Mouse (Mus musculus): ENCODE data around the gene Gm3402. TPM values are rescaled to one million over a fixed set of nuclear protein-coding genes. Genes with fewer than 3 reads are reported as not detected.
A peak's percentile ranks its signal among the peaks of the same experiment; 100 is the strongest.
"Not testable (repeated sequence)": the region's sequence is repeated elsewhere in the genome, so short reads cannot be mapped to it uniquely, and the experiment has no call there.

Gene Gm3402
- total and polyA plus RNA-seq, 3 experiments = not detected

GRCm38 (mm10) chr5:146471821-146472220, 42.1 kb upstream of the Gm3402 start:
- in situ Hi-C loops (cut with MboI; ENCODE audit: low pct_ligation_motif_present, low pct_unique_long_range_greater_than_20kb, low sequenced_read_pairs) (loop anchor here (10.0 to 25.0 kb wide), 2 partner anchors 137 to 285 kb away; partner anchors contain the start of gene 1700001J03Rik), dilution Hi-C loops (cut with MboI; ENCODE audit: extremely low pct_ligation_motif_present, extremely low pct_unique_long_range_greater_than_20kb, low sequenced_read_pairs) (no loop called here)
- DNase-seq (ENCODE audit: extremely low read depth) = peak; percentile 35
- H3K27me3 ChIP-seq (replicated peaks) = peaks cover 73% of the 10 kb centered on the region
- no peak overlapping the region for H3K4me3 ChIP-seq (replicated peaks in 1 of 3; ENCODE audit: low read depth in 2 of 3, low read length in 2 of 3, poor library complexity in 1 of 3)
- H3K9ac ChIP-seq (ENCODE audit: insufficient read depth, low read depth) = no peak overlapping the region
- H3K4me2 ChIP-seq (ENCODE audit: insufficient read depth, low read depth, poor library complexity, severe bottlenecking) = peak overlapping the region; percentile 22
- H3K79me2 ChIP-seq (replicated peaks; ENCODE audit: control insufficient read depth, extremely low read depth, insufficient read depth, poor library complexity, severe bottlenecking) = no peaks in the 10 kb centered on the region
- H3K36me3 ChIP-seq (replicated peaks in 1 of 2; ENCODE audit: control insufficient read depth in 1 of 2, insufficient read depth in 1 of 2, low read length in 1 of 2) = no peaks in the 10 kb centered on the region
- H3K9me3 ChIP-seq (replicated peaks; ENCODE audit: low read length) = no peaks in the 10 kb centered on the region
- H3K27ac ChIP-seq (ENCODE audit: insufficient read depth, low read depth) = no peak overlapping the region
- peaks cover 2% of the 10 kb centered on the region in 2 experiments; a peak in 2 of 4 replicates for H3K4me1 ChIP-seq (ENCODE audit: control insufficient read depth in 1 of 2, insufficient read depth in 2 of 2)
- TF ChIP-seq KAT2A (IDR thresholded peaks at IDR 0.05; ENCODE audit: insufficient replicate concordance, low read length) (no peak), MYC (IDR thresholded peaks at IDR 0.05; ENCODE audit: low read depth, low read length) (peak; percentile 86; the same call in 1 of the 2 replicates), BHLHE40 (IDR thresholded peaks at IDR 0.05; ENCODE audit: low read depth, low read length) (peak; percentile 33; the same call in 1 of the 2 replicates), NRF1 (IDR thresholded peaks at IDR 0.05; ENCODE audit: low read depth, low read length) (peak; percentile 74), MAX (IDR thresholded peaks at IDR 0.05; ENCODE audit: low read length) (peak; percentile 85), MAFK (IDR thresholded peaks at IDR 0.05; ENCODE audit: insufficient replicate concordance, low read length) (no peak), IRF4 (IDR thresholded peaks at IDR 0.05; ENCODE audit: low read depth, low read length) (peak; percentile 85), MXI1 (IDR thresholded peaks at IDR 0.05; ENCODE audit: low read depth, low read length) (peak; percentile 48)

GRCm38 (mm10) chr5:146479564-146479963, 34.4 kb upstream of the Gm3402 start:
- DNase-seq (ENCODE audit: extremely low read depth) = peak; percentile 2
- dilution Hi-C loops (cut with MboI; ENCODE audit: extremely low pct_ligation_motif_present, extremely low pct_unique_long_range_greater_than_20kb, low sequenced_read_pairs) = not testable (repeated sequence)

GRCm38 (mm10) chr5:146481665-146482064, 32.3 kb upstream of the Gm3402 start, which contains the start of gene Gm6408:
Gene Gm6408, plus strand, starts transcription at chr5:146481965.
- H3K9me3 ChIP-seq (replicated peaks; ENCODE audit: low read length); H3K27me3 ChIP-seq (replicated peaks); H3K27ac ChIP-seq (ENCODE audit: insufficient read depth, low read depth); H3K9ac ChIP-seq (ENCODE audit: insufficient read depth, low read depth); H3K4me3 ChIP-seq (replicated peaks in 1 of 3; ENCODE audit: low read depth in 2 of 3, low read length in 2 of 3, poor library complexity in 1 of 3); H3K36me3 ChIP-seq (replicated peaks in 1 of 2; ENCODE audit: control insufficient read depth in 1 of 2, insufficient read depth in 1 of 2, low read length in 1 of 2); H3K4me1 ChIP-seq (ENCODE audit: control insufficient read depth in 1 of 2, insufficient read depth in 2 of 2); DNase-seq (ENCODE audit: extremely low read depth); H3K4me2 ChIP-seq (ENCODE audit: insufficient read depth, low read depth, poor library complexity, severe bottlenecking); dilution Hi-C loops (cut with MboI; ENCODE audit: extremely low pct_ligation_motif_present, extremely low pct_unique_long_range_greater_than_20kb, low sequenced_read_pairs); H3K79me2 ChIP-seq (replicated peaks; ENCODE audit: control insufficient read depth, extremely low read depth, insufficient read depth, poor library complexity, severe bottlenecking); in situ Hi-C loops (cut with MboI; ENCODE audit: low pct_ligation_motif_present, low pct_unique_long_range_greater_than_20kb, low sequenced_read_pairs): not testable (repeated sequence)

More at GRCm38 (mm10) chr5:146479564-146479963, 34.4 kb upstream of the Gm3402 start:
- TF ChIP-seq SMC3 (IDR thresholded peaks at IDR 0.05; ENCODE audit: low read depth, low read length) (peak; percentile 45), CTCF (conservative IDR thresholded peaks at IDR 0.05 in 1 of 2, IDR thresholded peaks at IDR 0.05 in 1 of 2; ENCODE audit: low read depth in 2 of 2, low read length in 2 of 2) (peak; percentile 49 to 50; a peak in 3 of 4 replicates), RAD21 (IDR thresholded peaks at IDR 0.05; ENCODE audit: low read depth, low read length) (peak; percentile 28)
- not testable (repeated sequence) for H3K27ac ChIP-seq (ENCODE audit: insufficient read depth, low read depth); H3K36me3 ChIP-seq (replicated peaks in 1 of 2; ENCODE audit: control insufficient read depth in 1 of 2, insufficient read depth in 1 of 2, low read length in 1 of 2); H3K9me3 ChIP-seq (replicated peaks; ENCODE audit: low read length); H3K9ac ChIP-seq (ENCODE audit: insufficient read depth, low read depth); H3K4me2 ChIP-seq (ENCODE audit: insufficient read depth, low read depth, poor library complexity, severe bottlenecking); H3K79me2 ChIP-seq (replicated peaks; ENCODE audit: control insufficient read depth, extremely low read depth, insufficient read depth, poor library complexity, severe bottlenecking); H3K4me1 ChIP-seq (ENCODE audit: control insufficient read depth in 1 of 2, insufficient read depth in 2 of 2); H3K4me3 ChIP-seq (replicated peaks in 1 of 3; ENCODE audit: low read depth in 2 of 3, low read length in 2 of 3, poor library complexity in 1 of 3)
- H3K27me3 ChIP-seq (replicated peaks) = peaks cover 12% of the 10 kb centered on the region
- in situ Hi-C loops (cut with MboI; ENCODE audit: low pct_ligation_motif_present, low pct_unique_long_range_greater_than_20kb, low sequenced_read_pairs) = loop anchor here (10.0 kb wide), 1 partner anchor 145 kb away; no protein-coding TSS in a partner anchor

GRCm38 (mm10) chr5:146488959-146489358, 25.0 kb upstream of the Gm3402 start:
- DNase-seq (ENCODE audit: extremely low read depth); H3K4me3 ChIP-seq (replicated peaks in 1 of 3; ENCODE audit: low read depth in 2 of 3, low read length in 2 of 3, poor library complexity in 1 of 3); H3K4me1 ChIP-seq (ENCODE audit: control insufficient read depth in 1 of 2, insufficient read depth in 2 of 2); H3K9me3 ChIP-seq (replicated peaks; ENCODE audit: low read length); H3K27ac ChIP-seq (ENCODE audit: insufficient read depth, low read depth); H3K9ac ChIP-seq (ENCODE audit: insufficient read depth, low read depth); H3K36me3 ChIP-seq (replicated peaks in 1 of 2; ENCODE audit: control insufficient read depth in 1 of 2, insufficient read depth in 1 of 2, low read length in 1 of 2); in situ Hi-C loops (cut with MboI; ENCODE audit: low pct_ligation_motif_present, low pct_unique_long_range_greater_than_20kb, low sequenced_read_pairs); H3K79me2 ChIP-seq (replicated peaks; ENCODE audit: control insufficient read depth, extremely low read depth, insufficient read depth, poor library complexity, severe bottlenecking); H3K27me3 ChIP-seq (replicated peaks); dilution Hi-C loops (cut with MboI; ENCODE audit: extremely low pct_ligation_motif_present, extremely low pct_unique_long_range_greater_than_20kb, low sequenced_read_pairs); H3K4me2 ChIP-seq (ENCODE audit: insufficient read depth, low read depth, poor library complexity, severe bottlenecking): not testable (repeated sequence)

GRCm38 (mm10) chr5:146491063-146491462, 22.9 kb upstream of the Gm3402 start, which contains the start of gene Gm6370:
Gene Gm6370, plus strand, starts transcription at chr5:146491363.
- dilution Hi-C loops (cut with MboI; ENCODE audit: extremely low pct_ligation_motif_present, extremely low pct_unique_long_range_greater_than_20kb, low sequenced_read_pairs); H3K27me3 ChIP-seq (replicated peaks); H3K9me3 ChIP-seq (replicated peaks; ENCODE audit: low read length); H3K4me3 ChIP-seq (replicated peaks in 1 of 3; ENCODE audit: low read depth in 2 of 3, low read length in 2 of 3, poor library complexity in 1 of 3); H3K4me2 ChIP-seq (ENCODE audit: insufficient read depth, low read depth, poor library complexity, severe bottlenecking); H3K79me2 ChIP-seq (replicated peaks; ENCODE audit: control insufficient read depth, extremely low read depth, insufficient read depth, poor library complexity, severe bottlenecking); H3K4me1 ChIP-seq (ENCODE audit: control insufficient read depth in 1 of 2, insufficient read depth in 2 of 2); H3K36me3 ChIP-seq (replicated peaks in 1 of 2; ENCODE audit: control insufficient read depth in 1 of 2, insufficient read depth in 1 of 2, low read length in 1 of 2); DNase-seq (ENCODE audit: extremely low read depth); in situ Hi-C loops (cut with MboI; ENCODE audit: low pct_ligation_motif_present, low pct_unique_long_range_greater_than_20kb, low sequenced_read_pairs); H3K27ac ChIP-seq (ENCODE audit: insufficient read depth, low read depth); H3K9ac ChIP-seq (ENCODE audit: insufficient read depth, low read depth): not testable (repeated sequence)
